Mouse (Mus musculus): Measurements from ENCODE around the gene Olfr628. TPM values are rescaled to one million over a fixed set of nuclear protein-coding genes. Genes with fewer than 3 reads are reported as not detected.
"Not testable (repeated sequence)": the region's sequence is repeated elsewhere in the genome, so short reads cannot be mapped to it uniquely, and the experiment has no call there.

Gene Olfr628
- total and polyA plus RNA-seq, 2 experiments, result not detected

GRCm38 (mm10) chr7:103744843-103745242, 14.7 kb downstream of the Olfr628 start, which contains the start of gene Olfr629:
Gene Olfr629, minus strand, starts transcription at chr7:103744943.
- no peak for TF ChIP-seq POLR2A (IDR thresholded peaks at IDR 0.05; ENCODE audit: extremely low read depth, insufficient read depth, low read length)
- TF ChIP-seq CTCF (IDR thresholded peaks at IDR 0.05; ENCODE audit: low read depth, low read length), result no peak
- no peak within 1 kb of the TSS for H3K4me3 ChIP-seq (ENCODE audit: insufficient read depth, low read depth, low read length)
- WGBS, result 77% methylated on average over 2 of the region's 2 CpGs
- no peaks in the 10 kb centered on the region for H3K4me1 ChIP-seq (ENCODE audit: control insufficient read depth, insufficient read depth, low read length)
- H3K27me3 ChIP-seq (ENCODE audit: control insufficient read depth, insufficient read depth, low read length), result no peaks in the 10 kb centered on the region
- H3K27ac ChIP-seq (replicated peaks; ENCODE audit: insufficient read depth, low read depth, low read length), result no peak within 1 kb of the TSS
- H3K36me3 ChIP-seq (ENCODE audit: control insufficient read depth, insufficient read depth, low read length), result no peaks in the 10 kb centered on the region
- no peak within 1 kb of the TSS for H3K9ac ChIP-seq (ENCODE audit: low read depth, low read length)
- DNase-seq (ENCODE audit: extremely low read depth, low read depth, low spot score), result no peak
- H3K79me2 ChIP-seq (ENCODE audit: control insufficient read depth, insufficient read depth, low read length), result no peaks in the 10 kb centered on the region

GRCm38 (mm10) chr7:103757233-103757632, 27.1 kb downstream of the Olfr628 start, which contains the start of gene Olfr630:
Gene Olfr630, minus strand, starts transcription at chr7:103757333.
- no peak within 1 kb of the TSS for H3K27ac ChIP-seq (replicated peaks; ENCODE audit: insufficient read depth, low read depth, low read length)
- TF ChIP-seq POLR2A (IDR thresholded peaks at IDR 0.05; ENCODE audit: extremely low read depth, insufficient read depth, low read length), result no peak
- TF ChIP-seq CTCF (IDR thresholded peaks at IDR 0.05; ENCODE audit: low read depth, low read length), result no peak
- H3K36me3 ChIP-seq (ENCODE audit: control insufficient read depth, insufficient read depth, low read length), result no peaks in the 10 kb centered on the region
- DNase-seq (ENCODE audit: extremely low read depth, low read depth, low spot score), result no peak
- no peaks in the 10 kb centered on the region for H3K79me2 ChIP-seq (ENCODE audit: control insufficient read depth, insufficient read depth, low read length)
- H3K4me1 ChIP-seq (ENCODE audit: control insufficient read depth, insufficient read depth, low read length), result no peaks in the 10 kb centered on the region
- H3K9ac ChIP-seq (ENCODE audit: low read depth, low read length), result no peak within 1 kb of the TSS
- 38% methylated on average over 2 of the region's 2 CpGs for WGBS
- no peaks in the 10 kb centered on the region for H3K27me3 ChIP-seq (ENCODE audit: control insufficient read depth, insufficient read depth, low read length)
- H3K4me3 ChIP-seq (ENCODE audit: insufficient read depth, low read depth, low read length), result no peak within 1 kb of the TSS

GRCm38 (mm10) chr7:103762212-103762611, 32.0 kb downstream of the Olfr628 start:
- H3K79me2 ChIP-seq (ENCODE audit: control insufficient read depth, insufficient read depth, low read length); H3K27me3 ChIP-seq (ENCODE audit: control insufficient read depth, insufficient read depth, low read length); H3K36me3 ChIP-seq (ENCODE audit: control insufficient read depth, insufficient read depth, low read length); H3K4me3 ChIP-seq (ENCODE audit: insufficient read depth, low read depth, low read length); H3K4me1 ChIP-seq (ENCODE audit: control insufficient read depth, insufficient read depth, low read length); H3K9ac ChIP-seq (ENCODE audit: low read depth, low read length); H3K27ac ChIP-seq (replicated peaks; ENCODE audit: insufficient read depth, low read depth, low read length): not testable (repeated sequence)
- peak; percentile 12 for DNase-seq (ENCODE audit: extremely low read depth, low read depth, low spot score)
- WGBS, result 74% methylated on average over 6 of the region's 6 CpGs

- H3K79me2 ChIP-seq (ENCODE audit: control insufficient read depth, insufficient read depth, low read length); H3K27me3 ChIP-seq (ENCODE audit: control insufficient read depth, insufficient read depth, low read length); H3K4me3 ChIP-seq (ENCODE audit: insufficient read depth, low read depth, low read length); H3K27ac ChIP-seq (replicated peaks; ENCODE audit: insufficient read depth, low read depth, low read length); H3K9ac ChIP-seq (ENCODE audit: low read depth, low read length); H3K36me3 ChIP-seq (ENCODE audit: control insufficient read depth, insufficient read depth, low read length); DNase-seq (ENCODE audit: extremely low read depth, low read depth, low spot score); H3K4me1 ChIP-seq (ENCODE audit: control insufficient read depth, insufficient read depth, low read length): not testable (repeated sequence)
- WGBS, result 79% methylated on average over 6 of the region's 6 CpGs
These were observed 37.5 kb downstream of the Olfr628 start for GRCm38 (mm10) chr7:103767687-103768086.

GRCm38 (mm10) chr7:103771494-103771893, 41.3 kb downstream of the Olfr628 start, which contains the start of gene Olfr69:
Gene Olfr69, minus strand, starts transcription at chr7:103771594.
- Histone ChIP-seq H3K9ac (ENCODE audit: low read depth, low read length) (no peak within 1 kb of the TSS), H3K4me3 (ENCODE audit: insufficient read depth, low read depth, low read length) (no peak within 1 kb of the TSS), H3K27ac (replicated peaks; ENCODE audit: insufficient read depth, low read depth, low read length) (no peak within 1 kb of the TSS), H3K4me1 (ENCODE audit: control insufficient read depth, insufficient read depth, low read length) (no peaks in the 10 kb centered on the region), H3K79me2 (ENCODE audit: control insufficient read depth, insufficient read depth, low read length) (no peaks in the 10 kb centered on the region), H3K36me3 (ENCODE audit: control insufficient read depth, insufficient read depth, low read length) (no peaks in the 10 kb centered on the region), H3K27me3 (ENCODE audit: control insufficient read depth, insufficient read depth, low read length) (no peaks in the 10 kb centered on the region)
- DNase-seq (ENCODE audit: extremely low read depth, low read depth, low spot score), result no peak
- WGBS, result 58% methylated on average over 2 of the region's 2 CpGs
- TF ChIP-seq POLR2A (IDR thresholded peaks at IDR 0.05; ENCODE audit: extremely low read depth, insufficient read depth, low read length) (no peak), CTCF (IDR thresholded peaks at IDR 0.05; ENCODE audit: low read depth, low read length) (no peak)

- H3K79me2 ChIP-seq (ENCODE audit: control insufficient read depth, insufficient read depth, low read length); H3K4me3 ChIP-seq (ENCODE audit: insufficient read depth, low read depth, low read length); H3K27me3 ChIP-seq (ENCODE audit: control insufficient read depth, insufficient read depth, low read length); H3K27ac ChIP-seq (replicated peaks; ENCODE audit: insufficient read depth, low read depth, low read length); H3K9ac ChIP-seq (ENCODE audit: low read depth, low read length); H3K4me1 ChIP-seq (ENCODE audit: control insufficient read depth, insufficient read depth, low read length); H3K36me3 ChIP-seq (ENCODE audit: control insufficient read depth, insufficient read depth, low read length); DNase-seq (ENCODE audit: extremely low read depth, low read depth, low spot score): not testable (repeated sequence)
- 72% methylated on average over 4 of the region's 4 CpGs for WGBS
These were observed 47.5 kb downstream of the Olfr628 start for GRCm38 (mm10) chr7:103777652-103778051.

Data from liver, adult 2 months (tissue).